Mouse (Mus musculus): ENCODE results near the gene C130073F10Rik. TPM values are rescaled to one million over a fixed set of nuclear protein-coding genes. Genes with fewer than 3 reads are reported as not detected.
"Not testable (repeated sequence)": the region's sequence is repeated elsewhere in the genome, so short reads cannot be mapped to it uniquely, and the experiment has no call there.

The C130073F10Rik gene
- total and polyA plus RNA-seq, 2 experiments: not detected

DNA sequence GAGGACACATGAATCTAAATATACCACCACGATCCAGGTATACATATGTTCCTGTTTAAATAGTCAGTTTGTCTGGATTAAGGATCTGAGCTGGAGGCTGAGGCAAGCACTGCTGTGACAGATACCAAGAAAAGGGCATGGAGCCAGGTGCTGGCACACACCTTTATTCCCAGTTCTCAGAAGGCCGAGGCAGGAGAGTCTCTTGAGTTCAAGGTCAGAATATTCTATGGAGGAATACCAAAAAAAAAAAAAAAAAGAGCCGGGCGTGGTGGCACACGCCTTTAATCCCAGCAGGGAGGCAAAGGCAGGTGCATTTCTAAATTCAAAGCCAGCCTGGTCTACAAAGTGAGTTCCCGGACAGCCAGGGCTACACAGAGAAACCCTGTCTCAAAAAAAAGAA is 31.3 kb downstream of the C130073F10Rik start:
- 86% methylated on average over 6 of the region's 6 CpGs for WGBS
- H3K79me2 ChIP-seq (ENCODE audit: control insufficient read depth, insufficient read depth, low read length): no peaks in the 10 kb centered on the region
- H3K36me3 ChIP-seq (ENCODE audit: control insufficient read depth, insufficient read depth, low read length): no peaks in the 10 kb centered on the region
- no peak overlapping the region for H3K4me3 ChIP-seq (ENCODE audit: insufficient read depth, low read depth, low read length)
- no peak overlapping the region for H3K9ac ChIP-seq (ENCODE audit: low read depth, low read length)
- DNase-seq (ENCODE audit: extremely low read depth, low read depth, low spot score): no peak
- H3K27me3 ChIP-seq (ENCODE audit: control insufficient read depth, insufficient read depth, low read length): no peaks in the 10 kb centered on the region
- H3K4me1 ChIP-seq (ENCODE audit: control insufficient read depth, insufficient read depth, low read length): no peaks in the 10 kb centered on the region
- TF ChIP-seq CTCF (IDR thresholded peaks at IDR 0.05; ENCODE audit: low read depth, low read length): no peak
- TF ChIP-seq POLR2A (IDR thresholded peaks at IDR 0.05; ENCODE audit: extremely low read depth, insufficient read depth, low read length): no peak
- H3K27ac ChIP-seq (replicated peaks; ENCODE audit: insufficient read depth, low read depth, low read length): no peak overlapping the region

DNA sequence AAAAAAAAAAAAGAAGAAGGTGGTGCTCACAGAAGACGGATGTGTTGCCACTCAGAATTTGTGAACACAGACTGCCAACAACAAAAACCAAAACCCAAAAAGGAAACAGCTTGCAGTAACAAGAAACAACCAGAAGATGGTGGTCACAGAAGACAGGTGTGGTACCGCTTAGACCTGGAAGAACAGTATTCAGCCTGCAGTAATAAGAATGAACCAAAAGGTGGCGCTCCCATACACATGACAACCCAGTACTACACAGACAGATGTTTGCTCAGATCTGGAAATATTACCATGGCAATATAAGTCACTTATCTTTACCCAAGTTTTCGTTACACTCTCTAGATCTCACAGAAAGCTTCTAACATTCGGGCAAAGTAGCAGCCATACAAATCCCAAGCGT is 32.7 kb downstream of the C130073F10Rik start:
- no peak overlapping the region for H3K27ac ChIP-seq (replicated peaks; ENCODE audit: insufficient read depth, low read depth, low read length)
- DNase-seq (ENCODE audit: extremely low read depth, low read depth, low spot score): peak; percentile 41
- 48% methylated on average over 6 of the region's 6 CpGs for WGBS

DNA sequence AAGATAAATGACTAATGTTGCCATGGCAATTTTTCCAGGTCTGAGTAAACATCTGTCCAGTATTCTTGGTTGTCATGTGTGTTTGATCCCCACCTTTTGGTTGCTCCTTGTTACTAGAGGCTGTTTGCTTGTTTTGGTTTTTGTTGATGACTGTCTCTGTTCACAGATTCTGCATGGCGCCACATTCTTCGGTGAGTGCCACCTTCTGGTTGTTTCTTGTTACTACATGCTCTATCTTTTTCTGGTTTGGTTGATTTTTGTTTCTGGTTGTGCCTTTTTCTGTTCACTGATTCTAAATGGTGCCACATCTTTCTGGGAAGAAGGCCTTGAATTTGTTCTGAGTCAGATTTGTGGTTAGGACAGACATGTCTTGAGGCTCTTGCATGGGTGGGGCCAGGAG is 42.7 kb downstream of the C130073F10Rik start:
- Histone ChIP-seq H3K36me3 (ENCODE audit: control insufficient read depth, insufficient read depth, low read length) (no peaks in the 10 kb centered on the region), H3K4me3 (ENCODE audit: insufficient read depth, low read depth, low read length) (no peak overlapping the region), H3K27me3 (ENCODE audit: control insufficient read depth, insufficient read depth, low read length) (no peaks in the 10 kb centered on the region), H3K79me2 (ENCODE audit: control insufficient read depth, insufficient read depth, low read length) (no peaks in the 10 kb centered on the region), H3K27ac (replicated peaks; ENCODE audit: insufficient read depth, low read depth, low read length) (no peak overlapping the region), H3K9ac (ENCODE audit: low read depth, low read length) (no peak overlapping the region), H3K4me1 (ENCODE audit: control insufficient read depth, insufficient read depth, low read length) (no peaks in the 10 kb centered on the region)
- 63% methylated on average over 2 of the region's 2 CpGs for WGBS
- TF ChIP-seq POLR2A (IDR thresholded peaks at IDR 0.05; ENCODE audit: extremely low read depth, insufficient read depth, low read length): no peak
- no peak for TF ChIP-seq CTCF (IDR thresholded peaks at IDR 0.05; ENCODE audit: low read depth, low read length)
- DNase-seq (ENCODE audit: extremely low read depth, low read depth, low spot score): no peak

More for the DNA sequence above, 32.7 kb downstream of the C130073F10Rik start:
- TF ChIP-seq POLR2A (IDR thresholded peaks at IDR 0.05; ENCODE audit: extremely low read depth, insufficient read depth, low read length) (no peak), CTCF (IDR thresholded peaks at IDR 0.05; ENCODE audit: low read depth, low read length) (peak; percentile 35)
- no peak overlapping the region for H3K4me3 ChIP-seq (ENCODE audit: insufficient read depth, low read depth, low read length)
- no peaks in the 10 kb centered on the region for H3K79me2 ChIP-seq (ENCODE audit: control insufficient read depth, insufficient read depth, low read length)
- H3K4me1 ChIP-seq (ENCODE audit: control insufficient read depth, insufficient read depth, low read length): no peaks in the 10 kb centered on the region
- H3K27me3 ChIP-seq (ENCODE audit: control insufficient read depth, insufficient read depth, low read length): no peaks in the 10 kb centered on the region
- no peak overlapping the region for H3K9ac ChIP-seq (ENCODE audit: low read depth, low read length)
- no peaks in the 10 kb centered on the region for H3K36me3 ChIP-seq (ENCODE audit: control insufficient read depth, insufficient read depth, low read length)

DNA sequence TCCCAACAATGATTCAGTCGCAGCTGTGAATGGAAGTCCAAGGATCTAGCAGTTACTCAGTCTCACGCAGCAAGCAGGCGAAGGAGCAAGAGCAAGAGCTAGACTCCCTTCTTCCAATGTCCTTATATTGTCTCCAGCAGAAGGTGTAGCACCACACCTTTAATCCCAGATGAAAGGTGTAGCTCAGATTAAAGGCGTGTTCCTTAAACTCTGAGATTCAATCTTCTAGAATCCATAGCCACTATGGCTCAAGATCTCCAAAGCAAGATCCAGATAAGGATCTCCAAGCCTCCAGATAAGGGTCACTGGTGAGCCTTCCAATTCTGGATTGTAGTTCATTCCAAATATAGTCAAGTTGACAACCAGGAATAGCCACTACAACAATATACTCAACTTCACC is 49.7 kb downstream of the C130073F10Rik start, which contains the start of gene B020004J07Rik:
TSS of gene B020004J07Rik (minus strand) at position 101 of the 400 bp plus-strand sequence.
- H3K4me3 ChIP-seq (ENCODE audit: insufficient read depth, low read depth, low read length); H3K79me2 ChIP-seq (ENCODE audit: control insufficient read depth, insufficient read depth, low read length); H3K36me3 ChIP-seq (ENCODE audit: control insufficient read depth, insufficient read depth, low read length); H3K9ac ChIP-seq (ENCODE audit: low read depth, low read length); DNase-seq (ENCODE audit: extremely low read depth, low read depth, low spot score); H3K27me3 ChIP-seq (ENCODE audit: control insufficient read depth, insufficient read depth, low read length); H3K27ac ChIP-seq (replicated peaks; ENCODE audit: insufficient read depth, low read depth, low read length); H3K4me1 ChIP-seq (ENCODE audit: control insufficient read depth, insufficient read depth, low read length): not testable (repeated sequence)
- 88% methylated on average over 4 of the region's 4 CpGs for WGBS

Other genes with a start within 250 kb of the C130073F10Rik start
- gene Leprot, start 246.1 kb downstream of the C130073F10Rik start, total RNA-seq (2014; rRNA removed): 16.8 and 17.2 TPM in 2 replicates
- gene Leprot, start 246.1 kb downstream of the C130073F10Rik start, polyA plus RNA-seq (2012; rRNA removed): 15.0 and 18.7 TPM in 2 replicates
- 17.1 and 24.6 TPM in 2 replicates for gene Lepr, start 176.4 kb downstream of the C130073F10Rik start, total RNA-seq (2014; rRNA removed)
- gene Lepr, start 176.4 kb downstream of the C130073F10Rik start, polyA plus RNA-seq (2012; rRNA removed): 0.36 and 0.89 TPM in 2 replicates
- gene B020004J07Rik, start 49.8 kb downstream of the C130073F10Rik start, total RNA-seq (2014; rRNA removed): not detected in 2 replicates
- gene B020004J07Rik, start 49.8 kb downstream of the C130073F10Rik start, polyA plus RNA-seq (2012; rRNA removed): not detected in 2 replicates
- not detected in 2 replicates for gene Gm12800, start 15.3 kb upstream of the C130073F10Rik start, total RNA-seq (2014; rRNA removed)
- not detected in 2 replicates for gene Gm12800, start 15.3 kb upstream of the C130073F10Rik start, polyA plus RNA-seq (2012; rRNA removed)
- gene Gm12794, start 46.6 kb upstream of the C130073F10Rik start, total RNA-seq (2014; rRNA removed): not detected in 2 replicates
- gene Gm12794, start 46.6 kb upstream of the C130073F10Rik start, polyA plus RNA-seq (2012; rRNA removed): not detected in 2 replicates
- gene Gm12790, start 87.3 kb upstream of the C130073F10Rik start, total RNA-seq (2014; rRNA removed): not detected in 2 replicates
- not detected in 2 replicates for gene Gm12790, start 87.3 kb upstream of the C130073F10Rik start, polyA plus RNA-seq (2012; rRNA removed)
- not detected in 2 replicates for gene Gm12789, start 92.8 kb upstream of the C130073F10Rik start, total RNA-seq (2014; rRNA removed)
- gene Gm12789, start 92.8 kb upstream of the C130073F10Rik start, polyA plus RNA-seq (2012; rRNA removed): not detected in 2 replicates
- gene Pde4b, start 193.8 kb upstream of the C130073F10Rik start, total RNA-seq (2014; rRNA removed): 10.7 and 13.0 TPM in 2 replicates
- 6.6 and 8.0 TPM in 2 replicates for gene Pde4b, start 193.8 kb upstream of the C130073F10Rik start, polyA plus RNA-seq (2012; rRNA removed)